Mouse (Mus musculus): ENCODE data around the gene Rasgef1a.

- TF ChIP-seq POLR2A (IDR thresholded peaks at IDR 0.05; ENCODE audit: borderline replicate concordance, low read depth, low read length) (no peak), CTCF (IDR thresholded peaks at IDR 0.05; ENCODE audit: low read depth, low read length) (no peak)
Measured at GRCm38 (mm10) chr6:118134461-118134860, 123.2 kb downstream of the Rasgef1a start.

Data from bone marrow macrophage, adult 2 months (primary cell).